Mouse (Mus musculus): ENCODE results near the gene Rhox4b.
"Not testable (repeated sequence)": the region's sequence is repeated elsewhere in the genome, so short reads cannot be mapped to it uniquely, and the experiment has no call there.

The Rhox4b gene

GRCm38 (mm10) chrX:37432194-37432593 is at the start of gene Rhox4b:
TSS of gene Rhox4b (plus strand) at chrX:37432494.
- in situ Hi-C loops (cut with MboI; ENCODE audit: low sequenced_read_pairs) = not testable (repeated sequence)

DNA sequence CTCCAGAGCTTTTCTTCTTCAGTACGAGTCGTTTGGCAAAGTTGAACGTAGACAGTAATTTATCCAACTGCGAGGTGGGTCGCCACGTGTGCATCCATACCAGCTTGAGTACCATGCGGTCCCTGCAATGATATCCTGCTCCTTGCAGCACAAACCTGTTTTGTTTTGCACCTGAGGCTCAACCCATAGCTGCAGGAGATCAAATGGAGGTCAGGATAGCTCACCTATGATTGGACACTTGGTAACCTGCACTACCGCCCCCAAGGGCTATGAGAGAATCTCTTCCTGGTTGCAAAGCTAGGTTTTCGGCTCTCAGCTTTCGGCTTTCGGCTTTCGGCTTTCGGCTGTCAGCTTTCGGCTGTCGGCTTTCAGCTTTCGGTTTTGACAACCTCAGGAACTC is 41.7 kb upstream of the Rhox4b start, which contains the start of gene Rhox4a2:
Rhox4a2 (plus strand) TSS at position 301 of the 400 bp plus-strand sequence.
- in situ Hi-C loops (cut with MboI; ENCODE audit: low sequenced_read_pairs) = not testable (repeated sequence)

DNA sequence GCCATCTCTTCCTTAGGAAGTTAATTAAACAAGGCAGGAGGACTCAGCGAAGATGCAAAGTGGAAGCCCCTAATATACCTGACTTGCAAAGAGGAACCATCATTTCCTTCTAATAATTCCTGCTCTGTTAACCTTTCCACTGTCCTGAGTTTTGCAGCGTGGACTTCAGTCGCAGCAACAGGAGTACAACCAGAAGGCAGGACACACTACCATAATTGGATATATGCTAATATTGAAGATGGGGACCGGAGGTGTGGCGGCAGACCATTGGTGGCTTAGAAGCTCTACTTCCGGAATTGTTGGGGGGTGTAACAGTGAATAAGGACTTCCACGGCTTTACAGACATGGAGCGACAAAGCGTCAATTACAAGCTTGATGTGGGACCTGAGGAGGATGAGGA is 20.5 kb upstream of the Rhox4b start, which contains the start of gene Rhox2b:
Rhox2b (plus strand) TSS at position 301 of the 400 bp plus-strand sequence.
- in situ Hi-C loops (cut with MboI; ENCODE audit: low sequenced_read_pairs) = not testable (repeated sequence)

DNA sequence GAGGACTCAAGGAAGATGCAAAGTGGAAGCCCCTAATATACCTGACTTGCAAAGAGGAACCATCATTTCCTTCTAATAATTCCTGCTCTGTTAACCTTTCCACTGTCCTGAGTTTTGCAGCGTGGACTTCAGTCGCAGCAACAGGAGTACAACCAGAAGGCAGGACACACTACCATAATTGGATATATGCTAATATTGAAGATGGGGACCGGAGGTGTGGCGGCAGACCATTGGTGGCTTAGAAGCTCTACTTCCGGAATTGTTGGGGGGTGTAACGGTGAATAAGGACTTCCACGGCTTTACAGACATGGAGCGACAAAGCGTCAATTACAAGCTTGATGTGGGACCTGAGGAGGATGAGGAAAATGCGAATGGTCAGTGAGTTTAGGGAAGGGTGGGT is 21.1 kb downstream of the Rhox4b start, which contains the start of gene Rhox2c:
Rhox2c (plus strand) TSS at position 301 of the 400 bp plus-strand sequence.
- in situ Hi-C loops (cut with MboI; ENCODE audit: low sequenced_read_pairs) = not testable (repeated sequence)

- in situ Hi-C loops (cut with MboI; ENCODE audit: low sequenced_read_pairs) = not testable (repeated sequence)
Measured at GRCm38 (mm10) chrX:37458285-37458684, 26.0 kb downstream of the Rhox4b start, which contains the start of gene Rhox3c. TSS of gene Rhox3c (plus strand) at chrX:37458585.

GRCm38 (mm10) chrX:37480037-37480436 is 47.7 kb downstream of the Rhox4b start, which contains the start of gene Rhox4c:
TSS of gene Rhox4c (plus strand) at chrX:37480337.
- in situ Hi-C loops (cut with MboI; ENCODE audit: low sequenced_read_pairs) = not testable (repeated sequence)

Measured in CH12F3 (cell line).